In genomic region chr15:79128208-79128607, GRCm38 (mm10) we compare ENCODE assay signal across 14 mouse cellular contexts. TPM values are rescaled to one million over a fixed set of nuclear protein-coding genes. Genes with fewer than 3 reads are reported as not detected.
DNase-seq lines count a peak whose midpoint lies in the region; ATAC-seq and TF ChIP-seq lines count a peak whose summit lies in the region.
"Had no signal": no experiment of that assay in that cellular context is flagged by ENCODE, and none has a peak within 500 bp of the region (broad histone marks: within the 10 kb centered on the region; RNA-seq: fewer than 3 reads in every experiment).

No protein-coding gene starts in this region.

- H3K4me2 ChIP-seq in kidney, postnatal 0 days (ENCODE audit: low read length): no peak overlapping the region
- no peak overlapping the region for H3K4me2 ChIP-seq in kidney, embryonic 14.5 days (replicated peaks; ENCODE audit: low read depth, low read length)
- H3K4me2 ChIP-seq in stomach, postnatal 0 days (replicated peaks; ENCODE audit: low read depth): no peak overlapping the region
- H3K4me2 ChIP-seq: heart, embryonic 11.5 days; hindbrain, embryonic 12.5 days; neural tube, embryonic 13.5 days had no signal

- TF ChIP-seq EP300 in stomach, postnatal 0 days (optimal IDR thresholded peaks at IDR 0.05): no peak

- TF ChIP-seq POLR2A in thymus, adult 2 months (IDR thresholded peaks at IDR 0.05; ENCODE audit: control insufficient read depth, extremely low read depth, insufficient read depth, low read length, poor library complexity): no peak

- H3K9me3 ChIP-seq in kidney, postnatal 0 days (replicated peaks; ENCODE audit: low read length): no peaks in the 10 kb centered on the region
- no peaks in the 10 kb centered on the region; the same call in 1 of the 2 replicates for H3K9me3 ChIP-seq in kidney, embryonic 14.5 days (ENCODE audit: control insufficient read depth, low read length)
- H3K9me3 ChIP-seq in stomach, postnatal 0 days (ENCODE audit: control insufficient read depth, low read length): no peaks in the 10 kb centered on the region
- H3K9me3 ChIP-seq: midbrain, embryonic 10.5 days; neural tube, embryonic 13.5 days had no signal

- H3K4me3 ChIP-seq in kidney, postnatal 0 days (replicated peaks; ENCODE audit: low read depth, low read length): no peak overlapping the region
- no peak overlapping the region for H3K4me3 ChIP-seq in kidney, embryonic 14.5 days (ENCODE audit: low read length)
- no peak overlapping the region for H3K4me3 ChIP-seq in thymus, adult 2 months (ENCODE audit: control insufficient read depth, insufficient read depth, low read length)
- H3K4me3 ChIP-seq in stomach, postnatal 0 days (ENCODE audit: low read depth, low read length): no peak overlapping the region
- H3K4me3 ChIP-seq: hindbrain, embryonic 12.5 days; midbrain, embryonic 10.5 days; neural tube, embryonic 13.5 days had no signal

- WGBS in kidney, postnatal 0 days: 98% methylated on average over 5 of the region's 5 CpGs
- WGBS in kidney, embryonic 14.5 days: 96% methylated on average over 5 of the region's 5 CpGs
- 99% methylated on average over 5 of the region's 5 CpGs for WGBS in thymus, adult 2 months
- WGBS in stomach, postnatal 0 days: 95% methylated on average over 5 of the region's 5 CpGs

- no peaks in the 10 kb centered on the region for H3K27me3 ChIP-seq in kidney, postnatal 0 days (ENCODE audit: insufficient read depth, low read length)
- H3K27me3 ChIP-seq in kidney, embryonic 14.5 days (ENCODE audit: control insufficient read depth, insufficient read depth, low read length): no peaks in the 10 kb centered on the region
- no peaks in the 10 kb centered on the region for H3K27me3 ChIP-seq in thymus, adult 2 months (ENCODE audit: control insufficient read depth, insufficient read depth, low read length)
- no peaks in the 10 kb centered on the region for H3K27me3 ChIP-seq in stomach, postnatal 0 days (ENCODE audit: control insufficient read depth, insufficient read depth, low read length)
- H3K27me3 ChIP-seq: hindbrain, embryonic 12.5 days; neural tube, embryonic 13.5 days had no signal

- H3K36me3 ChIP-seq in kidney, postnatal 0 days (ENCODE audit: insufficient read depth, low read length): peaks cover 68% of the 10 kb centered on the region
- peaks cover 71% of the 10 kb centered on the region for H3K36me3 ChIP-seq in kidney, embryonic 14.5 days (ENCODE audit: control insufficient read depth, insufficient read depth, low read length)
- peaks cover 5% of the 10 kb centered on the region; the same call in 1 of the 2 replicates for H3K36me3 ChIP-seq in thymus, adult 2 months (ENCODE audit: control insufficient read depth, insufficient read depth, low read length)
- H3K36me3 ChIP-seq in stomach, postnatal 0 days (ENCODE audit: control insufficient read depth, insufficient read depth, low read length): peaks cover 57% of the 10 kb centered on the region

- 0 out of 2 replicates have a peak, but pooled peaks cover 4% of the 10 kb centered on the region for H3K4me1 ChIP-seq in kidney, postnatal 0 days (replicated peaks; ENCODE audit: insufficient read depth, low read length)
- no peaks in the 10 kb centered on the region for H3K4me1 ChIP-seq in kidney, embryonic 14.5 days (ENCODE audit: control insufficient read depth, insufficient read depth, low read length)
- H3K4me1 ChIP-seq in thymus, adult 2 months (replicated peaks; ENCODE audit: control insufficient read depth, insufficient read depth, low read length): no peaks in the 10 kb centered on the region
- no peaks in the 10 kb centered on the region for H3K4me1 ChIP-seq in stomach, postnatal 0 days (replicated peaks; ENCODE audit: control insufficient read depth, insufficient read depth)
- H3K4me1 ChIP-seq: hindbrain, embryonic 12.5 days; midbrain, embryonic 10.5 days; neural tube, embryonic 13.5 days had no signal

- no peak overlapping the region for H3K27ac ChIP-seq in kidney, postnatal 0 days
- H3K27ac ChIP-seq in kidney, embryonic 14.5 days (ENCODE audit: low read depth, low read length): no peak overlapping the region
- H3K27ac ChIP-seq in thymus, adult 2 months (ENCODE audit: control insufficient read depth, insufficient read depth, low read length): no peak overlapping the region
- H3K27ac ChIP-seq in stomach, postnatal 0 days (replicated peaks): no peak overlapping the region
- H3K27ac ChIP-seq: hindbrain, embryonic 12.5 days; midbrain, embryonic 10.5 days; neural tube, embryonic 13.5 days had no signal

- ATAC-seq in kidney, postnatal 0 days (replicated peaks; ENCODE audit: low FRiP score, low read depth): no peak
- ATAC-seq in kidney, embryonic 14.5 days (ENCODE audit: low FRiP score, low TSS enrichment): no peak
- no peak for ATAC-seq in stomach, postnatal 0 days (ENCODE audit: low FRiP score, low TSS enrichment)

- DNase-seq in kidney, postnatal 0 days (ENCODE audit: low spot score): no peak
- DNase-seq in thymus, adult 2 months: no peak
- DNase-seq in thymus, postnatal 14 days: no peak
- peak; percentile 84 for DNase-seq in ZHBTc4 (ENCODE audit: low read depth, low spot score)
- DNase-seq in stomach, postnatal 0 days (ENCODE audit: low spot score): no peak
- no peak for DNase-seq in left cerebral cortex, postnatal 36 days (ENCODE audit: low spot score in 2 of 2)
- DNase-seq: adrenal gland, adult 8-10 months; kidney, postnatal 10 days; right cerebral cortex, adult 18-20 months had no signal

- H3K9ac ChIP-seq in kidney, postnatal 0 days (ENCODE audit: low read depth, low read length): no peak overlapping the region
- H3K9ac ChIP-seq in kidney, embryonic 14.5 days (ENCODE audit: low read depth, low read length): no peak overlapping the region
- no peak overlapping the region for H3K9ac ChIP-seq in stomach, postnatal 0 days (ENCODE audit: low read length)
- H3K9ac ChIP-seq: hindbrain, embryonic 12.5 days; neural tube, embryonic 13.5 days had no signal

- TF ChIP-seq CTCF in kidney, postnatal 0 days (IDR thresholded peaks at IDR 0.05; ENCODE audit: low read depth): peak; percentile 62
- TF ChIP-seq CTCF in thymus, adult 2 months (IDR thresholded peaks at IDR 0.05; ENCODE audit: borderline replicate concordance, control insufficient read depth, extremely low read depth, insufficient read depth, low read length, poor library complexity): peak; percentile 28; the same call in 1 of the 2 replicates
- TF ChIP-seq CTCF in stomach, postnatal 0 days (IDR thresholded peaks at IDR 0.05; ENCODE audit: low read depth): peak; percentile 67

- intact Hi-C loops in left cerebral cortex, postnatal 36 days (cut with DNase I): no loop called here

RNA-seq across cellular contexts. Expression of gene Polr2f, which starts 12.6 kb away (rescaled TPM):
- polyA plus RNA-seq in kidney, postnatal 0 days (2015; fragmentation: Nextera tagmentation; extraction: Ambion mirVana): 314 and 321 TPM in 2 replicates
- polyA plus RNA-seq in kidney, embryonic 14.5 days (2014; fragmentation: Nextera tagmentation; extraction: Ambion mirVana): 352 and 434 TPM in 2 replicates
- polyA plus RNA-seq in thymus, adult 2 months (2012; rRNA removed): 37.3 and 38.0 TPM in 2 replicates
- polyA plus RNA-seq in stomach, postnatal 0 days (2015; fragmentation: Nextera tagmentation; extraction: Ambion mirVana): 308 and 320 TPM in 2 replicates
- 100 to 1,000 TPM in 1 of 2 experiments, 10 to 100 TPM in 1; 95.2 to 109 TPM for total RNA-seq in left cerebral cortex, postnatal 36 days (2021)

RNA-seq across cellular contexts. Expression of gene 1700088E04Rik, which starts 12.8 kb away (rescaled TPM):
- polyA plus RNA-seq in kidney, postnatal 0 days (2015; fragmentation: Nextera tagmentation; extraction: Ambion mirVana): 12.9 and 15.2 TPM in 2 replicates
- polyA plus RNA-seq in kidney, embryonic 14.5 days (2014; fragmentation: Nextera tagmentation; extraction: Ambion mirVana): 7.1 and 8.8 TPM in 2 replicates
- polyA plus RNA-seq in thymus, adult 2 months (2012; rRNA removed): 1.3 and 1.8 TPM in 2 replicates
- 6.4 and 7.9 TPM in 2 replicates for polyA plus RNA-seq in stomach, postnatal 0 days (2015; fragmentation: Nextera tagmentation; extraction: Ambion mirVana)
- total RNA-seq in left cerebral cortex, postnatal 36 days (2021): 10 to 100 TPM; 12.6 to 13.2 TPM

RNA-seq across cellular contexts. Expression of gene Micall1, which starts 19.5 kb away (rescaled TPM):
- 5.9 and 6.6 TPM in 2 replicates for polyA plus RNA-seq in kidney, postnatal 0 days (2015; fragmentation: Nextera tagmentation; extraction: Ambion mirVana)
- polyA plus RNA-seq in kidney, embryonic 14.5 days (2014; fragmentation: Nextera tagmentation; extraction: Ambion mirVana): 6.5 and 7.2 TPM in 2 replicates
- 46.1 and 47.3 TPM in 2 replicates for polyA plus RNA-seq in thymus, adult 2 months (2012; rRNA removed)
- 7.0 and 7.8 TPM in 2 replicates for polyA plus RNA-seq in stomach, postnatal 0 days (2015; fragmentation: Nextera tagmentation; extraction: Ambion mirVana)
- 10 to 100 TPM; 26.8 to 28.0 TPM for total RNA-seq in left cerebral cortex, postnatal 36 days (2021)

RNA-seq across cellular contexts. Expression of gene Sox10, which starts 36.8 kb away (rescaled TPM):
- 0.23 and 0.25 TPM in 2 replicates for polyA plus RNA-seq in kidney, postnatal 0 days (2015; fragmentation: Nextera tagmentation; extraction: Ambion mirVana)
- polyA plus RNA-seq in kidney, embryonic 14.5 days (2014; fragmentation: Nextera tagmentation; extraction: Ambion mirVana): 0.21 and 0.22 TPM in 2 replicates
- polyA plus RNA-seq in thymus, adult 2 months (2012; rRNA removed): 0.87 and 0.88 TPM in 2 replicates
- 3.6 and 3.9 TPM in 2 replicates for polyA plus RNA-seq in stomach, postnatal 0 days (2015; fragmentation: Nextera tagmentation; extraction: Ambion mirVana)
- 10 to 100 TPM; 29.2 to 29.8 TPM for total RNA-seq in left cerebral cortex, postnatal 36 days (2021)

RNA-seq across cellular contexts. Expression of gene Eif3l, which starts 53.2 kb away (rescaled TPM):
- polyA plus RNA-seq in kidney, postnatal 0 days (2015; fragmentation: Nextera tagmentation; extraction: Ambion mirVana): 199 and 218 TPM in 2 replicates
- 207 and 265 TPM in 2 replicates for polyA plus RNA-seq in kidney, embryonic 14.5 days (2014; fragmentation: Nextera tagmentation; extraction: Ambion mirVana)
- 205 and 212 TPM in 2 replicates for polyA plus RNA-seq in thymus, adult 2 months (2012; rRNA removed)
- polyA plus RNA-seq in stomach, postnatal 0 days (2015; fragmentation: Nextera tagmentation; extraction: Ambion mirVana): 132 and 135 TPM in 2 replicates
- 10 to 100 TPM; 62.6 to 65.3 TPM for total RNA-seq in left cerebral cortex, postnatal 36 days (2021)
